Mouse (Mus musculus) heart, postnatal 0 days (tissue): Measurements from ENCODE around the gene Prg2. TPM values are rescaled to one million over a fixed set of nuclear protein-coding genes. Genes with fewer than 3 reads are reported as not detected.

Experiments
- ATAC-seq: fragments of 200-750 bp; cut with Nextera tagmentation; 2 replicates; pipeline ENCODE4 v1.8.0; 2017; ENCODE audit warnings: low read depth, moderate number of reproducible peaks, moderate library complexity; ENCODE audit not compliant: insufficient read depth
- DNase-seq: peaks from one replicate; pipeline ENCODE4 v3.0.0-alpha.2; 2016; ENCODE audit warnings: low spot score
- H3K27ac ChIP-seq: fragments of 300-500 bp; sonication (generic); 2 replicates; pipeline ENCODE4 v1.5.1; 2014; ENCODE audit warnings: low read depth, mild to moderate bottlenecking
- H3K27me3 ChIP-seq: fragments of 300-500 bp; sonication (generic); 2 replicates; pipeline ENCODE4 v1.6.1; 2014; ENCODE audit warnings: low read length, mixed read lengths; ENCODE audit not compliant: control insufficient read depth, insufficient read depth
- H3K36me3 ChIP-seq: fragments of 300-500 bp; sonication (generic); replicated peaks from 2 replicates; pipeline ENCODE4 v1.6.1; 2014; ENCODE audit warnings: low read length, mixed read lengths; ENCODE audit not compliant: control insufficient read depth, insufficient read depth
- H3K4me1 ChIP-seq: fragments of 300-500 bp; sonication (generic); 2 replicates; pipeline ENCODE4 v1.6.1; 2014; ENCODE audit warnings: antibody characterized with exemption; ENCODE audit not compliant: control insufficient read depth, insufficient read depth
- H3K4me2 ChIP-seq: fragments of 300-500 bp; sonication (generic); 2 replicates; pipeline ENCODE4 v1.6.1; 2014; ENCODE audit warnings: low read depth, mild to moderate bottlenecking, low read length, moderate library complexity
- H3K4me3 ChIP-seq: fragments of 300-500 bp; sonication (generic); 2 replicates; pipeline ENCODE4 v1.5.1; 2014; ENCODE audit warnings: low read depth, low read length
- H3K9ac ChIP-seq: fragments of 300-500 bp; sonication (generic); replicated peaks from 2 replicates; pipeline ENCODE4 v1.6.1; 2014; ENCODE audit warnings: low read depth, low read length, mixed read lengths
- H3K9me3 ChIP-seq: fragments of 300-500 bp; sonication (generic); replicated peaks from 2 replicates; pipeline ENCODE4 v1.6.1; 2016; ENCODE audit warnings: low read length; ENCODE audit not compliant: control insufficient read depth
- CTCF ChIP-seq: IDR thresholded peaks from 2 replicates; pipeline ENCODE4 v1.5.1; 2016; ENCODE audit warnings: antibody characterized with exemption, control low read depth, low read depth
- EP300 ChIP-seq: IDR thresholded peaks from 2 replicates; pipeline ENCODE4 v1.6.1; 2016; ENCODE audit warnings: antibody characterized with exemption, low read depth
- WGBS: fragments of 180-500 bp; shearing (Covaris S2); extraction: QIAGEN DNeasy Blood & Tissue Kit; methylation state at CpG from one replicate; pipeline ENCODE4 v1.1.7; 2014; 5-methylcytosine and 5-hydroxymethylcytosine counted together
- polyA plus RNA-seq: library from polyadenylated mRNA; unstranded; fragments of >200 nt; fragmentation: Nextera tagmentation; extraction: Ambion mirVana; gene quantifications from 2 replicates; pipeline ENCODE4 v1.2.1, GENCODE M21; 2015
- total RNA-seq: library from RNA; depleted of rRNA; stranded (reverse); fragments of >200 nt; gene quantifications from 2 replicates; pipeline ENCODE4 v1.2.3, GENCODE M21; 2014; ENCODE audit warnings: low replicate concordance

The Prg2 gene
- total and polyA plus RNA-seq, 2 experiments from 2014 or later = not detected

DNA sequence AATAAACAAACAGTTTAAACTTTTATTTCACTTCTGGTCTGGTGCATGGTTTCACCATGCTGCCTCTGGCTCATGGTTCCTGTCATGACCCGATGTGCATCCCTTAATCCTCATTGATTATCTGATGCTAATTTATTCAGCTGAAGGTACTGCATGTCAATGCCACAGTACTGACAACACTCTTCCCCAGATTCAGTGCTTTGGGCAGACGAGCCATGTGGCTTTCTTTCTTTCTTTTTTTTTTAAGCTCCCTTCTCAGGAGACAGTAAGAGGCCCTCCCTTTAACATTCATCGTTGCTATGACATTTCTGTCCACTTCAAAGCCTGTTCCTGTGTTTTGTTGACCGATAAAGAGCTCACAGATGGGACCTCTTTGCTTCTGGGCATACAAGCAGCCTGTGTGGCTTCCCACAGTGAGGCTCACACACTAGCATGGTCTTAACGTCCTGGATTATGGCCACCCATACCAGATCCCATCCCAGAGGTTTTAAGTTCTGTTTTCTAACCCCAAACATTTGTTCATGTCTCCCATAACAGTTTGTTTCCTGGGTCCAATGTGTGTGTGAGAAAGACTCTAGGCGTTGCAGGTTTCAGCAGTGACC, 17.3 kb upstream of the Prg2 start:
- DNase-seq = no peak
- Histone ChIP-seq H3K27me3 (no peaks in the 10 kb centered on the region), H3K4me1 (0 out of 2 replicates have a peak, but pooled peaks cover 13% of the 10 kb centered on the region), H3K27ac (no peak overlapping the region), H3K9me3 (no peaks in the 10 kb centered on the region), H3K4me3 (no peak overlapping the region), H3K4me2 (no peak overlapping the region), H3K9ac (no peak overlapping the region), H3K36me3 (0 out of 2 replicates have a peak, but pooled peaks cover 8% of the 10 kb centered on the region)
- 44% methylated on average over 6 of the region's 6 CpGs for WGBS
- ATAC-seq = no peak
- TF ChIP-seq EP300 (no peak), CTCF (no peak)

DNA sequence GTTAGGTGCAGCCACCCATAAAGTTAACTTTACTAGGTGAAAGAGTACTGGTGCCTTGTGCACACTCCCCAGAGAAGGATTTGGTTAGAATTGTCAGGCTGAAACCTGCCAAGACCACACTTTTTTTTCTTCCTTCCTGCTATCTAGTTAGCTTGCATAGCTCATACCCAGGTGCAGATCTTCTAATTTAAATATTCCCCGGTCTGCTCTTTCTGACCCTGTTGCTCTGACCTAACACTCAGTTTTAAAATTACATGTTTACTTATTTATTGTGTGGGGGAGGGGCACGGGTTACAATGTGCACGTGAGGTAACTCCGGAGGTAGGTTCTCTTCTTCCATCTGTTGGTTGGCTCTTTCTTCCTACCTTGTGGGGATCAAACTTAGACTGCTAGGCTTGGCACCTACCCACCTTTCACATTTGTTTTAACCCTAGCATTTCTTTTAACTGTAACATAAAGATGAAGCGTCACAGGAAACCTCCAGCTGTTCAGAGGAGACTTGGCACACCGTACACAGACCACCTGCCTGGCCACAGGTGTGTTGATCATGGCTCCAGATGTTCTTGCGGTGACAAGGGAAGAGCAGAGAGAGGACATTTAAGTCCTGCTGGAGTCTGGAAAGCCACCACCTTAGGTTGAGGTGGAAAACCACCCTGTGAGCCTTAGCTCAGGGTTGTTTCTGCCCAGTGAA, 16.0 kb upstream of the Prg2 start:
- ATAC-seq = no peak
- no peak overlapping the region for H3K27ac ChIP-seq

GRCm38 (mm10) chr2:84967318-84967991, 12.8 kb upstream of the Prg2 start:
- Histone ChIP-seq H3K27me3 (no peaks in the 10 kb centered on the region), H3K36me3 (no peaks in the 10 kb centered on the region), H3K9ac (no peak overlapping the region), H3K4me1 (no peaks in the 10 kb centered on the region), H3K4me3 (no peak overlapping the region), H3K4me2 (no peak overlapping the region), H3K27ac (no peak overlapping the region), H3K9me3 (no peaks in the 10 kb centered on the region)
- ATAC-seq = no peak
- 64% methylated on average over 5 of the region's 5 CpGs for WGBS
- TF ChIP-seq CTCF (no peak), EP300 (no peak)
- DNase-seq = no peak

More for the DNA sequence above, 16.0 kb upstream of the Prg2 start:
- no peaks in the 10 kb centered on the region for H3K9me3 ChIP-seq
- no peak for TF ChIP-seq CTCF
- no peak for TF ChIP-seq EP300
- H3K9ac ChIP-seq = no peak overlapping the region
- H3K4me3 ChIP-seq = no peak overlapping the region
- H3K36me3 ChIP-seq = no peaks in the 10 kb centered on the region
- no peak for DNase-seq
- 86% methylated on average over 7 of the region's 7 CpGs for WGBS
- no peaks in the 10 kb centered on the region for H3K27me3 ChIP-seq
- H3K4me1 ChIP-seq = 0 out of 2 replicates have a peak, but pooled peaks cover 13% of the 10 kb centered on the region
- no peak overlapping the region for H3K4me2 ChIP-seq

- Histone ChIP-seq H3K27ac (no peak overlapping the region), H3K9me3 (no peaks in the 10 kb centered on the region), H3K4me3 (no peak overlapping the region), H3K4me2 (no peak overlapping the region), H3K27me3 (no peaks in the 10 kb centered on the region), H3K4me1 (no peaks in the 10 kb centered on the region), H3K9ac (no peak overlapping the region), H3K36me3 (no peaks in the 10 kb centered on the region)
- ATAC-seq = no peak
- TF ChIP-seq EP300 = no peak
- no peak for TF ChIP-seq CTCF
- 95% methylated on average over 2 of the region's 2 CpGs for WGBS
- DNase-seq = no peak
Measured at GRCm38 (mm10) chr2:84975580-84975979, 4.7 kb upstream of the Prg2 start.

DNA sequence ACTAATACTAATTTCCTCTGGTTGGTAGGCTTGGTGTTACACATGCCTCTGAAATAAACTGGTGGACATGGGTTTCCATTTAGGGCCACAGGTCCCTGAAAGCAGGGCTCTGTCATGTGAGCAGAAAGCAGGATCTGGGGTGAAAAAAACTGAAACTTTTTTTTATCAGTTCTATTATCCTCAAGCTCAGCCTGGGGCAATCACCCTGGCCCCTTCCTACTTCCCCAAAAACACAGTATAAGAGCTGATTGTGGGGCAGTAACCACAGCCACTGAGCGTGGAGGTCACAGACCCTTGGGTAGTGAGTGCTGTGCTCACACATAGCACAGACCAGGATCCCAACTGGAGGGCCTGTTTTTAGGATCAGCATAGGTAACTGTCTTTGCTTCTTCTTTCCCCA, 7.7 kb downstream of the Prg2 start, which contains the start of gene Prg3:
TSS of gene Prg3 (plus strand) at position 286 of the 400 bp plus-strand sequence.
- TF ChIP-seq EP300 = no peak
- no peak for TF ChIP-seq CTCF
- H3K4me1 ChIP-seq = no peaks in the 10 kb centered on the region
- H3K27me3 ChIP-seq = no peaks in the 10 kb centered on the region
- no peak within 1 kb of the TSS for H3K9ac ChIP-seq
- no peak for ATAC-seq
- no peaks in the 10 kb centered on the region for H3K36me3 ChIP-seq
- DNase-seq = no peak
- WGBS = 58% methylated on average over 1 of the region's 1 CpGs
- no peak within 1 kb of the TSS for H3K4me2 ChIP-seq
- no peaks in the 10 kb centered on the region for H3K9me3 ChIP-seq
- no peak within 1 kb of the TSS for H3K27ac ChIP-seq
- no peak within 1 kb of the TSS for H3K4me3 ChIP-seq
